Mouse (Mus musculus): ENCODE measurements around the gene Gm32742.

DNA sequence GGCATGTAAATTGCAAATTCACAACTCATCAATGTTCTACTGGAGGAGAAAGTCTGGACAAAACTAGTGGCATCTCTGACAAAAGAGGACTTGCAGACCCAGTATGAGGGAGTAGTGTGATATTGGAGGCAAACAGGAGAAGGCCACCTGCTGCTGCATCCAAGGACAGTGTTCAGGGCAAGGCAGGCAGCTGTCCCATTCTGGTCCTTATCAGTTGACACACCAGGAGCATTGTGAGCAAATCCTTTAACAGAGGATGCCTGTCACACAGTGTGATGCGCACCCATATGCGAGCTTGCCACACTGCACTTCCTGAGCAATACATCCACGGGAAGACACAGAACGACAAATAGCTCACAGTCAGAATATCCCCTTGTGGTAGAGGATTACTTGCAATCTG, 50.5 kb downstream of the Gm32742 start:
- TF ChIP-seq CTCF (IDR thresholded peaks at IDR 0.05; ENCODE audit: insufficient read depth, low read depth, low read length) (no peak), POLR2A (IDR thresholded peaks at IDR 0.05; ENCODE audit: insufficient read depth, low read depth, low read length) (no peak)
